Mouse (Mus musculus) right cerebral cortex, postnatal 25 days (tissue): ENCODE measurements around the gene Cd47.
A peak's percentile ranks its signal among the peaks of the same experiment; 100 is the strongest.

Source experiments
- DNase-seq: peaks from one replicate; pipeline ENCODE4 v3.0.0; 2022

The Cd47 gene

GRCm38 (mm10) chr16:49836634-49837164 is 36.4 kb downstream of the Cd47 start:
- DNase-seq, result no peak

GRCm38 (mm10) chr16:49838923-49839322 is 38.6 kb downstream of the Cd47 start:
- DNase-seq, result no peak

DNA sequence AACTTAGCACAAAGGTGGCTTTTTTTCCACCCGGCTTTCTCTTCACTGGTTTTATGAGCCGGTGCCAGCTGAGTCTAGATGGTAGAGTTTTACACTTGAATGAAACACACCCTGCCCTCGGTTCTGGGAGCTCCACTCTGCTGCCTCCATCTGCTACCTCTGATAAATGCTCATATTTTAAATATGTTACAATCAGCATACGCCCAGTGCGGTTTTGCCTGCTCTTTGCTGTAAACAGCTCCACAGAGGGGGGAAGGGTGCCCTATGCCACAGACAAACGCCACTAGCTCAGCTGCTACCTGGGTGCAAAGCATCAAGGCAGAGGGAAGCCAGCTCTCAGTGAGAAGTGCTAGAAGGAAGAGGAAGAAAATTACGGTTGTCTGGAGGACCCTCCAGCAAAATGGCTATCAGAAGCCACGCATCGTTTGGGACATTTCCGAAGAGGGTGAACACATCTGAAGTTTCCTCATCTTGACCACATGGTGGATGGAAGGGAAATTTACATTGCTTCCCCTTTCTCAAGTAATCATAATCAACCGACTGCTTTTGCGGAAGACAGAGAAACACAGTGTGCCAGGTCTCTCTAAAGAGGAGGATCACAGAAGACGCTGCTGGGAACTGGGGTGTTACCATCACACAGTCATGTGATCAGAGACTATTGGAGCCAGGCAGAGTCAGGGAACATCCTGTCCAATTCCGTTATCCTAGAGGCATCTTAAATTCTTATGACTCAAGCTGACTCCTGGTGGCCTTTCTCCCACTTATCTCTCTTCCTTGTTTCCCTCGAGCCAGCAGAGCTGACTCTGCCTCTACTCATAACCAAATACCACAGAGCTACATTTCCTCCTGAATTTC is 39.6 kb downstream of the Cd47 start:
- no peak for DNase-seq

DNA sequence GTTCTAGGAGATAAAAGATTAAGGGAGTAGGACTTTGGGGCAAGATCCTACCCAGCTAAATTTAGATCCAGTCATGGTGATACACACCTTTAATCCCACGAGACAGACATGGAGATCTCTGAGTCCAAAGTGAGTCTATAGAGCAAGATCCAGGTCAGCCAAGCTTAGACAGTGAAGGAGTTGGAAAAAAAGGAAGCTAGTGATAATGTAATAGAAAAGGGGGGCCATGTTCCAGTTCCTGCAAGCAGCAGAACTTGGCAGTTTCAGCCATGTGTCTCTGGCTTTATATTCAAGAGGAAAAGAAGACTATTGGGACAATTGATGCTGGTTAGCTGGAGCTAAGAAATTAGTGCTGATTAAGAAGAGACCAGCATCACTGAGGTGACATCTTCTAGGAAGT is 43.4 kb downstream of the Cd47 start:
- DNase-seq, result no peak

DNA sequence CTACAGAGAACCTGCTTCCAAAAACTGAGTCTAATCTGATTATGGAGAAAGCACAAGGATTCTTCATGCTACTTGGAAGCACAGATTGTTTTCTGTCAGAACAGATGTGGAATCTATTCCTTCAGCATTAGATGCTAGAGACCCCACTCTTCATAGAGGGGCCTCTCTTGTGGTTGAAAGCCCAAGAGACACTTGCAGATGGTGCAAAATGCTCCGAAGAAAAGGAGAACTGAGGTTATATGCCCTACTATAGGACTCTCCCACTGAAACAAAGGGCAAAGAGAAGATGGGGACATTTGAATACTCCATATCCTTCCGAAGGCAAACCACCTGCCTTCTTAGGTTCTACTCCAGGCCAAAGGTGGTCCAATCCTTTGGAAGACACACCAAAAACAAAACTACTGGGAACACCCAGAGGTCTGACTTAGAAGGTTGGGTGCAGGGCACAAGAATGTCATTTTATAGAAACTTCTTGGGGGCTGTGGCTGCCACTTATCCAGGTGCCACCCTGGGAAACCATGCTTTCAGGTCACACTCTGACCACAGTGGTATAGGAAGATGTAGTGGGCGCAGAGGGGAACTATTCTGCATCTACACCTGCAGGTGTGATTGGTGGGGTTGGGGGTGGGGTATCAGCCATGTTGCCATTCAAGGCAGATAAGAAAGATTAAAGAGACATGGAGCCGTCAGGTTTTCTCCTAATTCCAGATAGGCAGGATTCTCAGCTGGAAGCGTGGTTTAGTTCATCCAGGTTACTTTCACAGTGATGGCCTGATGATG is 47.1 kb downstream of the Cd47 start:
- DNase-seq, result no peak

DNA sequence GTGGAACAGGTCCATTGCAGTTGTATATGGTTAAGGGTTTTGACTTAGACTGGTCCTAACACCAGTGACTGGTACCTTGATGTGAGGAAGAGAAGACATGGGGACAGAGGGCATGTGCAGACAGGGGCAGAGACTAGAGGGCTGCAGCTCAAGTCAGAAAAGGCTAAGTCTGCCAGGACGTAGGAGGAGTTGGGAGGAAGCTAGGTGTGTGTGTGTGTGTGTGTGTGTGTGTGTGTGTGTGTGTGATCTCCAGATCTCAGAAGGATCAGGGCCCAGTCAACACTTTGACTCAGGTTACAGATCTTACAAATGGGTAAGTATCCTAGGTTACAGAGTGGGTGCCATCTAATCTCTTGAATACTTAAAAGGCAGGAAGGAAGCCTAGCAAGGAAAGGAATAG is 48.3 kb downstream of the Cd47 start:
- DNase-seq, result no peak

DNA sequence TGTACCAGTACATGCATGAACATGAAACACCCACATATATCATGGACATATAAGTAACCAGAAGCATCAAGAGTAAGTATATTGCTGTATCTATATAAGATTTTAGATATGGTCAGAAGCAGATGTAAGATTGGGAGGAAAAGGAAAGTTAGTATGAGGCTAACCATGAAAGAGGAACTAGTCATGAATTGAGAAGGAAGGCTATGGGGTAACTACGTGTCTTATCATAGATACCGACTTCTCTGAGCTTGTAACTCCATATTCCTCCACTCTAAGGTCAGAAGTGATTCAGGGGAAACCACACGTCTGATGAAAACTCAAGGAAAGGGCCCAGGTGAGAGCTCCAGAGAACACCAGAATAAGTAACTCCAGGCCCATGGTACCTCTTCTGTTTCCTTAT is 52.6 kb downstream of the Cd47 start:
- DNase-seq, result no peak

DNA sequence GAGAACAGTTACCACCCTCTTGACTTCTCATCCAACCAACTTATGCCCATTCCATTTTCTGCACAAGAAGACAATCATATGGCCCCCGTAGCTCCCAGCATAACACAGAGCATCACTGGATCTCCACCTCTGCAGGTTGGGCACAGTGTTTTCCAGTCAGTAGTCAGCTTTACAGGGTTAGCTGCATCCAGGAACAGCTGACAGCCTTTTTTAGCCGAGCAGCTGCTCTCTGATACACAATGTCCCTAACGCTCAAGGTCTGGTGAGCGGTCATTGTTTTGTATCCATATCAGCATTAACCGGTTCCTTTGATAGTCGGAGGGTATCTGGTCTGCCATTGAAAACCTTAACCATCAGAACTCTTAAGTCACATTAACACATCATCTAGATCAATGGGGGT is 53.3 kb downstream of the Cd47 start:
- no peak for DNase-seq

DNA sequence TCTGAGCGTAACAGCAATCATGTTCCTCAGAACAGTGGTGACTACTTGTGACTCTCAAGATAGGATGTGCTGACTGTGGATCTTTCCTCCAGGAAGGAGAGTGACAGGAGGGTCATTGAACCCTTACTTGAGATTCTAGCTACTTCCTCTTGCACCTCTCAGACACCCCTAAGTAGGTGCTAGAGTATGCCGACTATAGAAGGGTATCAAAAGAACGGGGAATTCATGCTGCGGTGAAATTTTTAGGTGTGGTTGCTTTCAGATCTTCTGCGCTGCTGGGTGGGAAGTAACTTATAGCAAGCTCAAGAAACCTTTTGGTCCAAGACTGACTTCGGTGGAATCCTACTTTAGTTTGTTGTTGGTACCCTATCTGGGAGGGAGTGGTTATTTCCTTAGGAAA is 53.9 kb downstream of the Cd47 start:
- no peak for DNase-seq

DNA sequence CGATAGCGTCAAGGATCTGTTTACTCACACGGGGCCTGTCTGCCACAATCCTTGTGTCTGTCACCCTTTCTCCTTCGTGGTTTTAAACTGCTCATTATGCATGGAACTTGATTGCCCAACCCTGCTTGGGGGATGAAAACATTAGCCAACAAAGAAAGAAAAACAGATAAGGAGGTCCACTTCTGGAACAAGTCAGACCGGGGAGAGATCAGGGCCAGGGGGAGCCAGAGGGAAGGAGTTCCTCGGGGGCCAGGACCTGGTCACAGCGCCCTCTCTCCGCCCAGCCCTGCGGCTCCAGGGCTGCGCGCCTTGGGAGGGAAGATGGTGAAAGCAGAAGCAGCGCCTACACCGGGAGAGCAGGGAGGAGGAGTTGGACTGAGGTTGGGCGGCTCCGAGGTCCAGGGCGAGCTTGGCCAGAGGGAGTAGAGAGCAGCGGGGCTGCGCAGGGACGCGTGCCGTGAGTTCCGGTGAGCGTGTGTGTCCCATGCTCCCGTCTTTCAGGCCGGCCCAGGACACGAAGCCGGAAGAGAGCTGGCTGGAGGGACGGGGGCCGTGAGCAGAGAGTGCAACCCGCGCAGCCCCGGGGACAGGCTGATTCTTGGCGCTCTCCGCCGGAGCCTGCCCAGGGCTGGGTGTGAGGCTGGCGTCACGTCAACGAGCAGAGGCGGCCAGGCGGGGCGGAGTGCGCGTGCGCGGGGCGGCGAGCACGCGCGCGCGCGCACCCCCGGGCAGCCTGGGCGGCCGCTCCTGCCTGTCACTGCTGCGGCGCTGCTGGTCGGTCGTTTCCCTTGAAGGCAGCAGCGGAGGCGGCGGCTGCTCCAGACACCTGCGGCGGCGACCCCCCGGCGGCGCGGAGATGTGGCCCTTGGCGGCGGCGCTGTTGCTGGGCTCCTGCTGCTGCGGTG is 54.9 kb downstream of the Cd47 start:
- DNase-seq, result peak; percentile 92

GRCm38 (mm10) chr16:49855836-49856503 is 55.6 kb downstream of the Cd47 start:
- no peak for DNase-seq

DNA sequence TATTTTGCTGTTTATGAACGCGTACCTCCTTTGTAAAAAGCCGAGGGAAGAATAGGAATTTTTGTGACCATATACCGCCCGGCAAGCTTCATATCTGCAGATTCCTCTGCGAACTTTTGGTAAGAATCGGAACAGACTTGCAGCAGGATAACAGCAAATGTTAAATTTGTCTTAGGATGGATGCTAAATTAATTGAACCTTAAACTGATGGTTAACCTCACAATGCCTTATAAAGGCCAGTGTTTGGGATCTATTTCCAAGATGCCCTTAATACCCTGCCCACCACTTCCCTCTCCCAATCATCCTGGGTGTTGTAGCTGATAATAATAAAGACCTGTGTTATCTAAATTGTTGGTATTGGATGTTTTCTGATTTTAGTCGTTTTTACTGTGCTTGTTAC is 56.3 kb downstream of the Cd47 start:
- DNase-seq, result no peak

- DNase-seq, result no peak
Observed at GRCm38 (mm10) chr16:49857504-49858160, 57.3 kb downstream of the Cd47 start.

DNA sequence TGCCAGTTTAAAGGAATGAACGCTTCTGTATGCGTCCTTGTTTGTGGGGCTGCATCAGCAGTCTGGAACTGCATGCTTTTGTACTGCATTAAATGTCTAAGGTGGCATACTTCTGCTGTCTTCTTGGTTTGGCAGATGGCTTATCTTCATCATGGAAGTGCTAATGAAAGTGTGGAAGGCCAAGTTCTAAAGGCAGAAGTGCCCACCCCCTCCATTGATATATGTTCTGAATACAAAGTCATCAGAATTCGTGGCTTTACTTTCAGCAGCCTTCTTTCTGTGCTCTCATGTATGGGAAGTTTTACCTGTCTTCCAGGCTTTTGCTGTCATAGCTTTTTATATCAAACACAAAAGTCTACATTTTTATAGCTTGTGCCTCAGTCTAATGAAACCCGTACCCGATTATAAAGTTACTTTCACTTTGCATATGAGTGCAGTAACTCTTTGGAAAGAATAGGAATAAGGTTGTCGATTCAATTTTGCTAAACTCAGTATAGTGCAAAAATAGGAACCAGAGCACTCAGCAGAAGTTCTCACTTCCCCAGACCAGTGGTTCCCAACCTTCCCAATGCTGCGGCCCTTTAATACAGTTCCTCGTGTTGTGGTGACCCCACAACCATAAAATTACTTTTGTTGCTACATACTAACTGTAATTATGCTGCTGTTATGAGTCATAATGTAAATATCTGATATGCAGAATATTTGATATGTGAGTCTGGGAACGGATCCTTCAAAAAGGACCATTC is 58.0 kb downstream of the Cd47 start:
- DNase-seq, result no peak

DNA sequence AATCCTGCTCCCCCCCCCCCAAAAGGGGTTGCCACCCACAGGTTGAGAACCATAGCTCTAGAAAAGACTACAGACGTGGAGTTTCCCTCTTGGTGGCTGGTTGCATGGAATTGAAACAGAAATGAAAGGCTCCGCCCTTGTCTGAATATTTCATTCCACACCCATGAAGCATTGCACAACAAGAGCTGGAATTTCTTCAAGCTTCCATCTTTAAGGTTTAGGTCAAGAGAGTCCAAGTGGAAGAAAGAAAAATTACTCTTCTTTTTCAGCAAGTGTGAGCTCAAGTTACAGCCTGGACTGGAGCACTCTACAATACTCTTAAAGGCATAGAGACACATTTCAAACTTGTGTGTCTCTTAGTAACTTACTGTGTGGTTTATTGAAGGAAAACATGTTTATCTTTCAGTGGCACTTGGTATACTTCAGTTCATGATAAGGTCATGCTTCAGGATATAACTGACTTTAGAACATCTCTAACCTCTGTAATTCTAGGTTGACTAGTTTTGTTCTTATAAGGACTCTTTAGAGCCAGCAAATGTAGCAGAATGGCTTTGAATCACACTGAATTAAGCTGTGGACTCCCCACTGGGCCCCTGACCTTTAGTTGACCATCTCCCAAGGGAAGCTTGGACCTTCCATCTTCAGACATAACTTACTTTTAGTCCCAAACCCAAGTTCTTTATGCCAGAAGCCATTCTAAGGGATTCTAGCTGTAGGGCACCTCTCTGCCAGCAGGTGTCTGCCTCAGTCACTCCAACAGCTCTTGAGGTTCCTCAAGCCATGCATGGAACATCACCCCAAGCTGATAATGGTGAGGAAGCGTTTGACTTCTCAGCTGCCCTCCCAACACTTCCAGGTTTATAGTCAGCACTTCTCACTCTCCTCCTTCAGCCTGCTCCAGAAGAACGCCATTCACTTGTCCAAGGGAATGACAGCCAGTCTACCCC is 58.8 kb downstream of the Cd47 start:
- DNase-seq, result no peak

GRCm38 (mm10) chr16:49861986-49862385 is 61.7 kb downstream of the Cd47 start:
- no peak for DNase-seq

DNA sequence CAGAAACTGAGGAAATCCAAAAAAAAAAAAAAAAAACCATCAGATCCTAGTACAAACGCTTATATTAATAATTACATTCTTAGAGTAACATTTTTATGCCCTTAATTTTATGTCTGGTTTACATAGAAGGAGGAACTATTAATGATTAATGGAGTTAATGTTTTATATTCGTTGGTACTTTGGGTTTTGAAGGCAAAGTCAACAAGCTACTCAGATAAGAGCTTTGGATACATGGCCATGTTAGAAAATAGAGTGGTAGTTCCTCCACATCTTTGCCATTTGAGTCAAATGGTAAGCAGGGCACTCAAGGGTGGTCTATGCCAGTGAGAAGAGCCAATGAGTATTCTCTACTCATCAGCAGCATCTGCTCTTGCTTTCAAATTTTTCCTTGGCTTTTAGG is 66.3 kb downstream of the Cd47 start:
- DNase-seq, result no peak

DNA sequence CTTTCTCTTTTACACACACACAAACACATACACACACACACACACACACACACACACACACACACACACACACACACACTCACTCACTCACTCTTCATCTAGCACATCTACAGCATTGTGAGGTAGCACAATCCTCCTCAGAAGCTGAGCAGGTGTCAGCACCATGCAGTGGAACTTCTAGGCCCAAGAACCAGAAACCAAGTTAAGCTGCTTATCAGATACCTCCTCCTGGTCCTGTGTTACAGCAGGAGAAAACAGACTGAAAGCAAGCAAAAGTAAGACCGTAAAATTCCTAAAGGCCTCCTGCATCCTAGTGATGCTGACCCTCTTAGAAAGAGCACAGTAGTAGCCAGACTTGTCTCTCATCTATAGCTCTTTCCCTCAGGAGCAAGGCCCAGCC is 67.9 kb downstream of the Cd47 start:
- DNase-seq, result no peak

DNA sequence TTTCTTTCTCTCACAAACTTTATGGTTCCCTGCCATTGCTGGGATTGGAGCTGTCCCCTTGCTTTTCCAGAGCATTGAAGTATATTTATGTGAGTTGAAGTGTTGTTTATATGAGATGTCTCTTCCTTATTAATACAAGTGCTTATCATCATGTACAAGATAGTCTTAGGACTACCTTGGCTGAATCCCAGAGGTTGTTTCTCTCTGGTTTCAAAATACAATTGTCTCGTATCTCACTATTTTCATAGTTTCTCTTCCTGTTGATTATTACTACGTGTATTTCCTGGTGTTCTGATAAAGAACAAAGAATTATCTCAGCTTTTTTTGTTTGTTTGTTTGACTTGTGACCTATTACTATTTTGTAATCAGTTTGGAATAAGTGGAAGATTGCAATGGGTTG is 73.6 kb downstream of the Cd47 start:
- DNase-seq, result no peak

DNA sequence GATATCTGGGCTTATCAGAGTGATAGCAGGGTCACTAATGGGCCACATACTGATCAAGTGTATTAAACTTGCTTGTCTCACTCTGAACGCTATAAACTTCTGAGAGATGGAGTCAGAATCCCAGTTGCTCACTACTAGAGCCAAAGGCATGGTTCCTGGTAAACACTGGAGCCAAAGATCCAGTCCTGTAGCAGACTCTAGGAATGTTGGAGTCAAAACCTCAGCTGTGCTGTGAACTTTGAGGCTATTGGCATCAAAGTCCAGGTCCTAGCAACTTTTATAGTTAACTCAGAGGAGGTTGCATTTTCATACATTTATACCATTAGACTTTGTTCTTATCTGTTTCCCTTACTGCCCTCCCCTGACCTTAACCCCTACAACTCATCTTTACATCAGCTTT is 74.2 kb downstream of the Cd47 start:
- no peak for DNase-seq
